Mouse (Mus musculus) intestine, postnatal 0 days (tissue): Measurements from ENCODE around the gene Pik3c2b. TPM values are rescaled to one million over a fixed set of nuclear protein-coding genes. Genes with fewer than 3 reads are reported as not detected.
A peak's percentile ranks its signal among the peaks of the same experiment; 100 is the strongest.
"Not testable (repeated sequence)": the region's sequence is repeated elsewhere in the genome, so short reads cannot be mapped to it uniquely, and the experiment has no call there.

Experiments
- ATAC-seq: fragments of 200-750 bp; cut with Nextera tagmentation; 2 replicates; pipeline ENCODE4 v1.8.0; 2017; ENCODE audit warnings: mild to moderate bottlenecking, moderate TSS enrichment, moderate library complexity
- H3K27ac ChIP-seq: fragments of 300-500 bp; sonication (generic); 2 replicates; pipeline ENCODE4 v1.5.1; 2014; ENCODE audit warnings: mild to moderate bottlenecking, low read depth, low read length, moderate library complexity
- H3K27me3 ChIP-seq: fragments of 300-500 bp; sonication (generic); replicated peaks from 2 replicates; pipeline ENCODE4 v1.6.1; 2014; ENCODE audit warnings: low read length, mixed read lengths; ENCODE audit not compliant: control insufficient read depth, insufficient read depth
- H3K36me3 ChIP-seq: fragments of 300-500 bp; sonication (generic); 2 replicates; pipeline ENCODE4 v1.6.1; 2014; ENCODE audit warnings: mild to moderate bottlenecking, moderate library complexity; ENCODE audit not compliant: control insufficient read depth, insufficient read depth
- H3K4me1 ChIP-seq: fragments of 300-500 bp; sonication (generic); replicated peaks from 2 replicates; pipeline ENCODE4 v1.6.1; 2014; ENCODE audit warnings: antibody characterized with exemption, low read length, mixed read lengths; ENCODE audit not compliant: control insufficient read depth, insufficient read depth
- H3K4me2 ChIP-seq: fragments of 300-500 bp; sonication (generic); replicated peaks from 2 replicates; pipeline ENCODE4 v1.6.1; 2014; ENCODE audit warnings: low read depth, mild to moderate bottlenecking, moderate library complexity
- H3K4me3 ChIP-seq: fragments of 300-500 bp; sonication (generic); 2 replicates; pipeline ENCODE4 v1.5.1; 2014; ENCODE audit warnings: low read depth, low read length
- H3K9ac ChIP-seq: fragments of 300-500 bp; sonication (generic); 2 replicates; pipeline ENCODE4 v1.6.1; 2014; ENCODE audit warnings: mild to moderate bottlenecking, low read depth, low read length
- H3K9me3 ChIP-seq: fragments of 300-500 bp; sonication (generic); 2 replicates; pipeline ENCODE4 v1.6.1; 2016; ENCODE audit warnings: mixed run types; ENCODE audit not compliant: control insufficient read depth
- CTCF ChIP-seq: sonication (generic); IDR thresholded peaks from 2 replicates; pipeline ENCODE4 v1.5.1; 2016; ENCODE audit warnings: low read depth, mild to moderate bottlenecking, control low read depth, antibody characterized with exemption, moderate library complexity
- WGBS: fragments of 180-500 bp; shearing (Covaris S2); extraction: QIAGEN DNeasy Blood & Tissue Kit; methylation state at CpG from one replicate; pipeline ENCODE4 v1.1.7; 2014; 5-methylcytosine and 5-hydroxymethylcytosine counted together
- polyA plus RNA-seq: library from polyadenylated mRNA; unstranded; fragments of >200 nt; fragmentation: Nextera tagmentation; extraction: Ambion mirVana; gene quantifications from 2 replicates; pipeline ENCODE4 v1.2.1, GENCODE M21; 2015

Pik3c2b gene
- polyA plus RNA-seq, 1 experiment from 2014 or later = 3.1 TPM

DNA sequence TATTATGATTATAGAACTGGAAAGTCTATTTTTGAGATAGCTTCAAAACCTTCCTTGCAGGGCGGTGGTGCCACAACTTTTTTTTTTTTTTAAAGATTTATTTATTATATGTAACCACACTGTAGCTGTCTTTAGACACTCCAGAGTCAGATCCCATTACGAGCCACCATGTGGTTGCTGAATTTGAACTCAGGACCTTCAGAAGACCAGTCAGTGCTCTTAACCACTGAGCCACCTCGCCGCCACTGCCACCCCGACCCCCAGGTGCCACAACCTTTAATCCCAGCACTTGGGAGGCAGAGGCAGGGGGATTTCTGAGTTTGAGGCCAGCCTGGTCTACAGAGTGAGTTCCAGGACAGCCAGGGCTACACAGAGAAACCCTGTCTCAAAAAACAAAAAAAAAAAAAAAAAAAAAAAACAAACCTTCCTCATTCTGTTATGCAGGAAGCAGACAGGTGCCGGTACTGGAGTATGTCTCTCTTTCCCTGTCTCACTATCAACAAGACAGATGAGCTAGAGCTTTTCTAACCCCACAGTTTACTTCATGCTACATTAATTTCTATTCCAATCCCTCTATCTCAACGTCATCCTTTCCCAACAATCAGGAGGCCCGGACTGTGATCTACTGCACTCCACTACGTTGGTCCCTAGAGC lies 28.6 kb upstream of the Pik3c2b start:
- Histone ChIP-seq H3K9ac (no peak overlapping the region), H3K4me2 (no peak overlapping the region), H3K9me3 (no peaks in the 10 kb centered on the region), H3K27ac (no peak overlapping the region), H3K36me3 (peaks cover 22% of the 10 kb centered on the region), H3K4me1 (no peaks in the 10 kb centered on the region), H3K4me3 (no peak overlapping the region), H3K27me3 (no peaks in the 10 kb centered on the region)
- TF ChIP-seq CTCF = no peak
- 93% methylated on average over 9 of the region's 9 CpGs for WGBS
- ATAC-seq = no peak

DNA sequence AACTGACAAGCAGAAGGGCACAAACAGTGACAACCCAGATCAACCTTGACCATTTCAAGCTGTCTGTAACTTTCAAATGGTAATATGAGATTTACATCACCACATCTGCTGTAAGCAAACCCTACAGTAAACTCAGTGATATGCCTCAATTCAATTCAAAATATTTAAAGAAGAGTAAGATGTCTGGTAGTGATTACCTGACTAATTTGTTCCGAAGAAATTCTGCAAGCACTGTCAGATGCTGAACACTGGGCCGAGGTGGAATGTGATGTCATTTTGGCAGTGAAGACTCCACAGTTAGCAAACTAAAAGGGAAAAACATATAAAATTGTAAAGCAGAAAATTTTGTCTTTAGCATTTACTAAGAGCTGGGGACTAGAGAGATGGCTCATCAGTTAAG lies 26.9 kb upstream of the Pik3c2b start:
- Histone ChIP-seq H3K9ac (no peak overlapping the region), H3K36me3 (peaks cover 22% of the 10 kb centered on the region), H3K27me3 (no peaks in the 10 kb centered on the region), H3K4me1 (no peaks in the 10 kb centered on the region), H3K4me2 (no peak overlapping the region), H3K9me3 (no peaks in the 10 kb centered on the region), H3K27ac (no peak overlapping the region), H3K4me3 (no peak overlapping the region)
- 89% methylated on average over 2 of the region's 2 CpGs for WGBS
- ATAC-seq = no peak
- TF ChIP-seq CTCF = no peak

DNA sequence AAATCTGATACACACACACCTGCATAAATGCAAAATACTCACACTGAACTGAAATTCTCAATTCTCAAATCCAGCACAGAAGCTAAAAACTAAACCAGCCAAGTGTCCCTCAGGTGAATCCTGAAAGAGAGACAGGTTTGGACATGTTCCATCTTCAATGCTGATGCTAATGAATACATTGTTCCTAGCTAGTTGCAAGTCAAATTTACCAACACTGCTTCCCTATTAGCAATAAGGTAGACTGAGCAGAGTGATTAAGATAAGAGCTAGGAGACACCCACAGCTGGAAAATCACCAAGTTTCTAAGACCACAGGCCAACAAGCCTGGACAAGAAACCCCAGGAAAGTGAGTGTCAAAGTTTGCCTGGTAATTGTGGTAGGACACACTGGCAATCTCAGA lies 26.2 kb upstream of the Pik3c2b start:
- Histone ChIP-seq H3K4me2 (no peak overlapping the region), H3K4me1 (no peaks in the 10 kb centered on the region; the same call in 1 of the 2 replicates), H3K9ac (no peak overlapping the region), H3K4me3 (no peak overlapping the region), H3K27me3 (no peaks in the 10 kb centered on the region), H3K9me3 (no peaks in the 10 kb centered on the region), H3K36me3 (peaks cover 20% of the 10 kb centered on the region), H3K27ac (no peak overlapping the region)
- no peak for ATAC-seq
- no peak for TF ChIP-seq CTCF

DNA sequence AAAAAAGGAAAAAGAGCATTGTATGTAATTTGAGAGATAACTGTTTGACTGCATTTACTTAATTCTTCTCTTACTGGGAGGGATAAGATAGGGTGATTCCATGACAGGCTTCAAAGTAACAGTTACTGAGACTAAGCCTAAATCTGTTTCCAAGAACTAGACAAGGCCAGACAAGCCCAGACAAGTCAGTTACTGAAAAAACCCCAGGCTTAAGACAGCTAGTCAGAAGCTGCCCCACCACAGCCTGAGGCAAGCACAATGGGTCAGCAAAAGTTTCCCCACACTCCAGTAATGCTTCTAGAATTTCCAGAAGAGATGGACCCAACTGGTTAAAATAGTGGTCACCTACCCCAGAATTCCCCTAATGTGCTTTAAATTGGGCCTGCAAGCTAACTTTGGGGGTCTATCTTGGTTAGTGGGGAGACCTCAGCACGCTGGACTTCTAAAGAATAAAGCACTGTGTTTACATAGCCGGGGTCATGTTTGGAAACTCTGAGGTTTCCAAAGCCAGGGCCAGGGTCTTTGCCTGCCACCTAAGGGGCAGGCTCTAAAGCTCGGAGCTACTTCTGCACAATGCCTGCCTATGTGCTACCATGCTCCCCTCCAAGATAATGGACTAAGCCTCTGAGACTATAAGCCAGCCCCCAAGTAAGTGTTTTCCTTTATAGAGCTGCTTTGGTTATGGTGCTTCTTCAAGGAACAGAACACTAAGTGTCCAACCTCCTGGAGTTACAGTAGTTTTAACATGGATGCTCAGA lies 25.2 kb upstream of the Pik3c2b start:
- no peaks in the 10 kb centered on the region; the same call in 1 of the 2 replicates for H3K4me1 ChIP-seq
- no peaks in the 10 kb centered on the region for H3K27me3 ChIP-seq
- no peak overlapping the region for H3K4me2 ChIP-seq
- no peak overlapping the region for H3K27ac ChIP-seq
- H3K9ac ChIP-seq = no peak overlapping the region
- TF ChIP-seq CTCF = no peak
- no peak for ATAC-seq
- H3K36me3 ChIP-seq = peaks cover 15% of the 10 kb centered on the region
- no peaks in the 10 kb centered on the region for H3K9me3 ChIP-seq
- H3K4me3 ChIP-seq = no peak overlapping the region
- 55% methylated on average over 3 of the region's 3 CpGs for WGBS

DNA sequence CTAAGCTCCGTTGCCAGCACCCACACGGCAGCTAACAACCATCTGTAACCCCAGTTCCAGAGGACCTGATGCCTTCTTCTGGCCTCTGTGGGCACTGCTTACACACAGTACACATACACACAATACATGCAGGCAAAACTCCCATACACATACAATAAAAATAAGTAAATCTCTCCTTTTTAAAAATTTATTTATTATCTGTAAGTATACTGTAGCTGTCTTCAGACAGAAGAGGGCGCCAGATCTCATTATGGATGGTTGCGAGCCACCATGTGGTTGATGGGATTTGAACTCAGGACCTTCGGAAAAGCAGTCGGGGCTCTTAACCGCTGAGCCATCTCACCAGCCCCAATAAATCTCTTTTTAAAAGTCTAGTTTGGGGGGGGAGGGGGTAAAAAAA lies 24.1 kb upstream of the Pik3c2b start:
- Histone ChIP-seq H3K4me1 (no peaks in the 10 kb centered on the region; the same call in 1 of the 2 replicates), H3K27me3 (no peaks in the 10 kb centered on the region), H3K4me2 (no peak overlapping the region), H3K27ac (no peak overlapping the region), H3K4me3 (no peak overlapping the region), H3K9me3 (no peaks in the 10 kb centered on the region), H3K36me3 (peaks cover 15% of the 10 kb centered on the region), H3K9ac (no peak overlapping the region)
- WGBS = 92% methylated on average over 7 of the region's 7 CpGs
- no peak for ATAC-seq
- TF ChIP-seq CTCF = peak; percentile 41

DNA sequence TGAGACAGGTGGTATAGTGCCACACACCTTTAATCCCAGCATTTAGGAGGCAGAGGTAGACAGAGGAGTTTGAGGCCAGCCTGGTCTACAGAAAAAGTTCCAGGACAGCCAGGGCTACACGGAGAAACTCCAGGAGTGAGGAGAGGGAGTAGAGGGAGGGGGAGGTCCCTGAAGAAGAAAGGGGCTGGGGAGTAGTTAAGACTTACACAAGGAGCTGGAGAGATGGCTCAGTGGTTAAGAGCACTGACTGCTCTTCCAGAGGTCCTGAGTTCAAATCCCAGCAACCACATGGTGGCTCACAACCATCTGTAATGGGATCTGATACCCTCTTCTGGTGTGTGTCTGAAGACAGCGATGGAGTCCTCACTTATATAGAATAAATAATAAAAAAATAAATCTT lies 23.5 kb upstream of the Pik3c2b start:
- H3K27me3 ChIP-seq, H3K27ac ChIP-seq, H3K9me3 ChIP-seq, H3K4me2 ChIP-seq, ATAC-seq, H3K9ac ChIP-seq, H3K4me3 ChIP-seq, H3K4me1 ChIP-seq: not testable (repeated sequence)
- WGBS = 100% methylated on average over 2 of the region's 2 CpGs
- peaks cover 15% of the 10 kb centered on the region for H3K36me3 ChIP-seq

DNA sequence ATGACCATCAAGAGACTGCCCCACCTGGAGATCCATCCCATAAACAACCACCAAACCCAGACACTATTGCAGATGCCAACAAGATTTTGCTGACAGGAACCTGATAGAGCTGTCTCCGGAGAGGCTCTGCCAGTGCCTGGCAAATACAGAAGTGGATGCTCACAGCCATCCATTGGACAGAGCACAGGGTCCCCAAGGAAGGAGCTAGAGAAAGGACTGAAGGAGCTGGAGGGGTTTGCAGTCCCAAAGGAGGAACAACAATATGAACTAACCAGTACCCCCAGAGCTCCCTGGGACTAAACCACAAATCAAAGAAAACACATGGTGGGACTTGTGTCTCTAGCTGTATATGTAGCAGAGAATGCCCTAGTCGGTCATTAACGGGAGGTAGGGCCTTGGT lies 21.7 kb upstream of the Pik3c2b start:
- H3K4me3 ChIP-seq, H3K9me3 ChIP-seq, H3K9ac ChIP-seq, H3K4me1 ChIP-seq, ATAC-seq, H3K27me3 ChIP-seq, H3K36me3 ChIP-seq, H3K27ac ChIP-seq: not testable (repeated sequence)
- H3K4me2 ChIP-seq = peak overlapping the region; percentile 66; the same call in 1 of the 2 replicates
- WGBS = 75% methylated on average over 3 of the region's 3 CpGs
